Mouse (Mus musculus) brain, embryonic 18.5 days (tissue): ENCODE measurements at regions not wholly inside any gene's neighbourhood (a gene's known extent, or its start where the extent isn't known, plus 50 kb on each side); places are given as distances from the start of the nearest gene placed in this dataset.

Experiments used
- DNase-seq: peaks from one replicate; pipeline ENCODE4 v3.0.0-alpha.2; 2012; ENCODE audit warnings: low read depth, low spot score

- no peak for DNase-seq
These were observed 406.8 kb upstream of the Zmiz1 start for GRCm38 (mm10) chr14:25052175-25052574.

DNA sequence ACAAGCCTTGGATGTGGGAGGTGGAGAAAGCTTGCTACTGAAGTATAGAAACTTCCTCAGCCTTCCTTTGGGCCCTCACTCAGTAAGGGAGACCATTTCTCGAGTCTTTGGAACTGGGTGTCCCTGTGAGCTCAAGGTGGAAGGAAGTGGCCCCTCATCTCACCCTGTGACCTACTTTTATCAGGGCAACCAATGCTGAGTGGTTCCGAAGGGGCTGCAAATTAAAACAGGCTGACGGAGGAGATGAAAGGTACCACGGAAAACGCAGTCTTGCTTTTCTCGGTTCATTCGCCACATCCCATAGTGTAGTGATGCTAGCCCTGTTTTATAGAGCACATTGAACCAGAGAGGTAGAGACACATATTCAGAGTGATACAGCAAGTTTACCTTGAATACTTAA lies 399.6 kb upstream of the Zmiz1 start:
- no peak for DNase-seq

DNA sequence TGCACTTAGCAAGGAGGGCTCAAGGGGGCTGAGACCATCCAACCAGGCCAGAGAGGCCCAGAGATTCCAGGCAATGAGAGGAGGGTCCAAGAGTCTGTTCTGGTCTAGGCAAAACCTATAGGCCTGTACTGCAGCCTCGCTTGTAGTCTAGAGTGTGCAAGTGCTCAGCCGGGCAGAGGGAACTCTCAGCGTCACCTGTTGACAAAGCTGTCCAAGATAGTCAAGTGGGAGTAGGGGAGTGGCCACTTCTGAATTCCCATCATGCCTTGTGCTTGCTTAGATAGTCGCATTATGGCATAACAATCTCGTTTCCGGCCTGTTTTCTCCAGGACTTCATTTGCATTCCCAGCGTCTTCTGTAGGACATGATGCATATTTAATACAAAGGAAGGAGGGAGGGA lies 398.7 kb upstream of the Zmiz1 start:
- no peak for DNase-seq

DNA sequence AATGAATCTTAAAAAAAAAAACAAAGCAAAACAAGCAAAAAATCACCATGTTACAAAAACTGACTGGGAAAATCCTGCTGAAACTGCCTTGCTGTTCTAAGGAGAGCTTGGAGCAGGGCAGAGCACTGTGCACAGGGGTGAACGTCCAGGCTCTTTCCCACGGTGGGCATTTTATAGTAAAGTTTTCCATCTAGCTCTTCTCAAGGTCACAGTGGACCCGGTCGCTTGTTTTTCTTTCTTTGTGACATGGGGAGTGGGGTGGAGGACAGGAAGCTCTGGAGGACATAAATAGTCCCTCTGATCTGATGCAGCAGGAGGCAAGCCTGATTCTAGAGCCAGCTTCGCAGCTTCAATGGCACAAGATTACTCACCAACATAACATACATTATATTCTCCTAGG lies 395.9 kb upstream of the Zmiz1 start:
- no peak for DNase-seq

- DNase-seq = no peak
These were observed 394.6 kb upstream of the Zmiz1 start for GRCm38 (mm10) chr14:25064190-25064947.

GRCm38 (mm10) chr14:25067435-25067834 lies 391.6 kb upstream of the Zmiz1 start:
- no peak for DNase-seq

DNA sequence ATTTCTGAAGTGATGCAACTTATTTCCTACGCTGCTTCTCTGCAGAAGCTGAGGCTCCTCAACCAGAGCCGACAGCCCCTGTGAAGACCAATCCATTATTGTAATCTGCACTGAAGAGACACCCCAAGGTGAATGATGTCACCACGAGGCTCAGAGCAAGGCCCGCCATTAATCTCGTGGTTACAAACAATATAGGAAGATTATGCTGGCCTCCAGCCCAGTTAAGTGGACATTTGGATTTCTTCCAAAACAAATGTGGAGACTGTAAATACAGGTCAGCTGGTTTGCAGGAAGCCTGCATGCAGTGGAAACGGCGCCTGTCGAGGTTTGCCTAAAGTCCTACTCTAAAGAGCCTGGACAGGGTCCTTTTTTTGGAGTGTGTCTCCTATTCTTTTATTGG lies 390.6 kb upstream of the Zmiz1 start:
- DNase-seq = no peak

- DNase-seq = no peak
These were observed 385.8 kb upstream of the Zmiz1 start for GRCm38 (mm10) chr14:25073143-25073542.

DNA sequence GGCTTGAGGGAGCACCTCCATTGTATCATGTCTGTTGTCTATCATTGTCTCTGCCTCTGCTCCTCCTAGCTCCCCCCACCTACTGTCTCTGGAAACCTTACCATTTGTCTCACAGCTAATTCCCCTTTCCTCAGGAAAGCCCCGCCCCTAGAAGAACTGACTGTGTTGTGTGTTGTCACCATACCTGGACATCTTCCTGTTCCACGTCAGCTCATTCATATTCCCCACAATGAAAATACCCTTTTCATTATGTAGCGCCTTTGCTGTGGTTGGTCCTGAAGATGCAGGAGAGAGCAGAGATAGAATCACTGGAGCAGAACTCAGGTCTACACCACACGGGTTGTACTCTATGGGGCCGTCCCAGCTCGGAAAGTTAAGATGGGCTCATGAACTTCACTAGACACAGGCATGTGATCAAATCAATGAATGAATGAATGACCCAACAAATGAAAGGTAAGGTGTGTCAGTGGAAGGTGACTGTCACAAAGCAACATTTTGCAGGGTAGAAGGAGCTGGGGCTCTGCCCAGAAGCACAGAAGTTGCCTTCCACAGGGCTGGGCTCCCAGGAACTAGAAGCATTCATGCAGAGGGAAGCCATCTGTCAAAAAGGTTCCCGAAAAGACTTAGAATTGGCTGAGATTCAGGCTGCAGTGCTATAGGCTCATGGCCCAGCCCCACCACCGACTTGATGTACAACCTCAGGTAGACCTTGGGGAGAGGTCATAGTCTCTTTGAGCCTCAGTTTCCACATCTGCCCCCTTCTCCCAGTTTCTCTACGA lies 384.8 kb upstream of the Zmiz1 start:
- peak; percentile 30 for DNase-seq

GRCm38 (mm10) chr14:25074891-25075290 lies 384.1 kb upstream of the Zmiz1 start:
- DNase-seq = no peak

- no peak for DNase-seq
These were observed 378.6 kb upstream of the Zmiz1 start for GRCm38 (mm10) chr14:25080431-25080830.

- no peak for DNase-seq
These were observed 375.1 kb upstream of the Zmiz1 start for GRCm38 (mm10) chr14:25083847-25084246.

DNA sequence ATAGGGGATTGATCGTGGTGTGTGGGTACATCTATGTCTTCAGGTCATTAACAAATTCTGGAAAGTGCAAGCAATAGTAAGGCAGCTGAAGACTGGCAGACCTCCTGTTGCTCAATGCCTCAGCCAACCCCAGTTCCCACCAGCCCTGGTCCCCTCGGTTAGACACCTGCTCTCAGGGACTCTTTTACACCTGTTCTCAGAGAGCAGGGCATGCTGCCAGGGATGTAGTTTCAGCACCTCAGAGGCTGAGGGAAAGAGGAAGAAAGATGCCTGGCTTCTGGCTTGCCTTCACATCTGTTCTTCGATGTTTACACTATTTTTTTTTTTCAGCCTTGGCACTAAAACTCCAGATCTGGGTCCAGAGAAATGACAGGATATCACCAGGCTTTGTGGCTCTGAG lies 362.2 kb upstream of the Zmiz1 start:
- DNase-seq = no peak

- DNase-seq = no peak
These were observed 353.6 kb upstream of the Zmiz1 start for GRCm38 (mm10) chr14:25105391-25105790.

GRCm38 (mm10) chr14:25106451-25106850 lies 352.5 kb upstream of the Zmiz1 start:
- DNase-seq = no peak

- no peak for DNase-seq
These were observed 350.8 kb upstream of the Zmiz1 start for GRCm38 (mm10) chr14:25108101-25108652.

DNA sequence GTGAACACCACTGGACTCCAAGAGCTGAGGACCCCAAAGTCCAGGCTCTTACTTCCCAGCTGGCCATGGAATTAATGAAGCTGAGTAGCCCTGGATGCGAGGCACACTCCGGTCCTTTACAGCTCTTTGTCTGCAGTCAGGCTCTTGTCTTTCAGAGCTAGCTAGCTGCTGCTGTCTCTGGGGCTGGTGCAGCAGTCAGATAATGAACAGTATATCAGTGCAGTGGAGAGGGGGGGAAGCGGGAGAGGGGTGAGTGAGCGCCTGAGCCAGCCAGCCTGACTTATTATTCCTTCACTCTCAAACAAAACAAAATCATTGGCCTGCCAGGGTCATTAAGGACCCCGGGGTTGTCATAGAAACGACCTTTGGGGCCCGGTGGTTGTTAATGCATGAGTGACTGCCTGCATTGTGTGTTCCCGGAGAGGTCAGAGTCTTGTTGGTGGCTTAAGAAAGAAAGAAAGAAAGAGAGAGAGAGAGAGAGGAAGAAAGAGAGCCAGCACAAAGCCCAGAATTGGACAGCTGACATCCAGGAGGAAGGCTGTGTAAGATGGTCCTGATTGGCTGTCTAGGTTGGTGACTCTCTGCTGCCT lies 350.2 kb upstream of the Zmiz1 start:
- DNase-seq = peak; percentile 57

DNA sequence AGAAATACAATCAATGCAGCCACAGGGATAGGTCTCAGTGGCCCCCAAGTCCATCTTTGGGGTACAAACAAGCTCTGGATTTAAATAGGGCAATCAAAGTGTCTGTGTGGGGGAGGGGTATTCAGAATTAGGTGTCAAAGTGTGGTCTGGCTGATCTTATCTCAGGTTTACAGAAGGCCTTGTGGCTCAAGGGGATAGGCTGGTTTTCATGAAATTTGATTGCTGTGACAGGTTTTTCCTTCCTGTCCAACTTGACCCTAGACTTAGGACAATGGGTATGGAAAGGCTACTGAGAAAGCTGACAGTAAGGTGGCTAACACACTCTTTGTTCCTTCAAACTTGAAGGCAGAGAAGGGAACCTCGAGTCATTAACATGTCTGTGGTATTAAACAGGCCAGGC lies 349.3 kb upstream of the Zmiz1 start:
- DNase-seq = no peak

GRCm38 (mm10) chr14:25112832-25113231 lies 346.2 kb upstream of the Zmiz1 start:
- no peak for DNase-seq

GRCm38 (mm10) chr14:25113326-25113725 lies 345.7 kb upstream of the Zmiz1 start:
- no peak for DNase-seq

DNA sequence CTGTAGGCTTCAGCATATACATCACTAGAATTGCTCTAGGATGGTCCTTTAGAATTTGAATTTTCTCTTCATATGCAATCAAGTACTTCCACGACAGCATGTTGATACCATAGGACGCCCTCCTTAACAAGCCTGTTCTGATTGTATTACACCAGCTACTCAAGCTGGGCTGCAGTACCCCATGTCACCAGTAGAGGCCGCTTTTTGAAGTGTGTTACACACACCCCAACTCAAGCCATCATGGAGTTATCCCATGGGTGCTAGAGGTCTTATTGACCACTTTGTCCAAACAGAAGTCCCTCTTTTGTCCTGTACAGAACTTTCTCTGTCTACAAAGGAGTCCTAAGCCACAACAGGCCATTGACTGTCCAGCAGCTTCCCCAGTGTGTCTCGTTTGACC lies 342.6 kb upstream of the Zmiz1 start:
- DNase-seq = no peak

- no peak for DNase-seq
These were observed 339.0 kb upstream of the Zmiz1 start for GRCm38 (mm10) chr14:25119999-25120398.
